ENCODE assay signal across 10 mouse cellular contexts in the genomic region with DNA sequence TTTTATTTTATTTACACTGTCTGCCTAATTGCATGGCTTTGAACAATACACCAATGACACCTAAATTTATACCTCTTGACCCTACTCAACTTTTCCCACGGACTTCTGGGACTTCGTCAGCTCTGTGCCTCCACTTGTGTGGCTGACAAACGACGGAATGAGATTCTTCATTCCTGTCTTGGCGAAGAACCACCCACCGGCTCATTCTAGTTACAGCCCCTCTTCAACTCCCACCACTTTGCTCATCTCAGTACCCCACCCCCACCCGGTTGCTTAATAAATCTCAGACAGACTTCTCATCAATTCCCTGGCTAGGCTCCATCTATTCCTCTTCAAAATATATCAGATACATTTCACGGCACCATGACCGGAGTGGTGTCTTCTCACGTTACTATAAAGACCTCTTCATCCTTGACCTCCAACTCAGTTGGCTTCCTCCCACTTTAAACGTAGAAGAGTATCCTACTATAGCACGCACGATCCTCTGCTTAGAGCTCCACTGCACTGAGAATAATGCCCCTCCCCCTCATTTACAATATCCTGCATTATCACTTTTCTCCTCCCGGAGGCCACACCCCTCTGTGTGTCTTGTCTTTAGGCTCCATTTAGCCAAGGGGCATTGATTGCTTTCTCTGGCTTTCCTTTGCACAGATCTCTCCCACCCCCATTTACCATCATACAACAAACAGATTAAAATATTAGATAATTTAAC. TPM values are rescaled to one million over a fixed set of nuclear protein-coding genes. Genes with fewer than 3 reads are reported as not detected.
DNase-seq lines count a peak whose midpoint lies in the region; ATAC-seq and TF ChIP-seq lines count a peak whose summit lies in the region.
"Had no signal": no experiment of that assay in that cellular context is flagged by ENCODE, and none has a peak within 500 bp of the region (broad histone marks: within the 10 kb centered on the region; RNA-seq: fewer than 3 reads in every experiment).

No protein-coding gene starts in this region.

- peak overlapping the region; percentile 24; the same call in 1 of the 2 replicates for H3K4me3 ChIP-seq in lung, embryonic 16.5 days (ENCODE audit: low read length)
- H3K4me3 ChIP-seq in lung, adult 2 months (replicated peaks; ENCODE audit: extremely low read depth, low read depth, low read length) = no peak overlapping the region
- H3K4me3 ChIP-seq in hindbrain, embryonic 10.5 days = peak overlapping the region; percentile 52
- peak overlapping the region; percentile 50 for H3K4me3 ChIP-seq in midbrain, embryonic 10.5 days

- H3K9ac ChIP-seq in lung, embryonic 16.5 days (ENCODE audit: low read length) = no peak overlapping the region

- no peak overlapping the region for H3K27ac ChIP-seq in lung, embryonic 16.5 days (ENCODE audit: low read length)
- 0 out of 2 replicates have a peak overlapping the region, but pooled peaks have one; percentile 79 for H3K27ac ChIP-seq in hindbrain, embryonic 10.5 days
- no peak overlapping the region for H3K27ac ChIP-seq in midbrain, embryonic 10.5 days (replicated peaks)

- DNase-seq in lung, adult 2 months = no peak
- DNase-seq in hindbrain, embryonic 10.5 days (ENCODE audit: low spot score) = peak; percentile 20
- no peak for DNase-seq in midbrain, embryonic 10.5 days (ENCODE audit: low spot score)
- DNase-seq in cerebellum, adult 18-20 months = no peak
- DNase-seq in gastrocnemius, postnatal 4 days (ENCODE audit: low spot score in 2 of 2) = no peak
- DNase-seq in c-Kit-positive CD71-positive TER-119-positive erythroid progenitor cells, embryonic 14.5 days (ENCODE audit: low spot score) = no peak
- DNase-seq: lung, postnatal 36 days had no signal

- no peaks in the 10 kb centered on the region for H3K36me3 ChIP-seq in lung, embryonic 16.5 days (ENCODE audit: control insufficient read depth, insufficient read depth, low read length)
- no peaks in the 10 kb centered on the region for H3K36me3 ChIP-seq in hindbrain, embryonic 10.5 days
- H3K36me3 ChIP-seq in midbrain, embryonic 10.5 days = no peaks in the 10 kb centered on the region

- 26% methylated on average over 14 of the region's 14 CpGs for WGBS in lung, embryonic 16.5 days
- WGBS in lung, adult 2 months = 34% methylated on average over 14 of the region's 14 CpGs
- 32% methylated on average over 14 of the region's 14 CpGs for WGBS in hindbrain, embryonic 10.5 days
- WGBS in midbrain, embryonic 10.5 days = 41% methylated on average over 14 of the region's 14 CpGs

- peaks cover 6% of the 10 kb centered on the region; the same call in 1 of the 2 replicates for H3K4me1 ChIP-seq in lung, embryonic 16.5 days (replicated peaks; ENCODE audit: control insufficient read depth, insufficient read depth, low read length)
- no peaks in the 10 kb centered on the region for H3K4me1 ChIP-seq in lung, adult 2 months (ENCODE audit: control insufficient read depth, insufficient read depth, low read length)
- peaks cover 22% of the 10 kb centered on the region for H3K4me1 ChIP-seq in hindbrain, embryonic 10.5 days (replicated peaks)
- peaks cover 16% of the 10 kb centered on the region for H3K4me1 ChIP-seq in midbrain, embryonic 10.5 days

- peak overlapping the region; percentile 42 for H3K4me2 ChIP-seq in lung, embryonic 16.5 days (ENCODE audit: low read depth, low read length)

- TF ChIP-seq POLR2A in lung, adult 2 months (IDR thresholded peaks at IDR 0.05; ENCODE audit: borderline replicate concordance, extremely low read depth, low read depth, low read length) = no peak

- peaks cover 2% of the 10 kb centered on the region; the same call in 1 of the 2 replicates for H3K27me3 ChIP-seq in lung, embryonic 16.5 days (ENCODE audit: control insufficient read depth, insufficient read depth, low read depth, low read length)
- H3K27me3 ChIP-seq in hindbrain, embryonic 10.5 days (ENCODE audit: insufficient read depth, poor library complexity, severe bottlenecking) = no peaks in the 10 kb centered on the region
- no peaks in the 10 kb centered on the region for H3K27me3 ChIP-seq in midbrain, embryonic 10.5 days (ENCODE audit: low read depth, poor library complexity, severe bottlenecking)

- no peak for TF ChIP-seq CTCF in lung, adult 2 months (IDR thresholded peaks at IDR 0.05; ENCODE audit: insufficient read depth, low read length)

- no peak for ATAC-seq in lung, embryonic 16.5 days (ENCODE audit: low read depth)
- ATAC-seq: Patski had no signal

- no peaks in the 10 kb centered on the region for H3K9me3 ChIP-seq in lung, embryonic 16.5 days (ENCODE audit: control insufficient read depth, low read length)
- no peaks in the 10 kb centered on the region for H3K9me3 ChIP-seq in hindbrain, embryonic 10.5 days
- no peaks in the 10 kb centered on the region for H3K9me3 ChIP-seq in midbrain, embryonic 10.5 days (replicated peaks)

RNA-seq across cellular contexts. Expression of a gene that starts 15.2 kb away (rescaled TPM):
- not detected in 2 replicates for polyA plus RNA-seq in lung, embryonic 16.5 days (2015; fragmentation: Nextera tagmentation; extraction: Ambion mirVana)
- not detected in 2 replicates for polyA plus RNA-seq in lung, adult 2 months (2012; rRNA removed)
- polyA plus RNA-seq in hindbrain, embryonic 10.5 days (2016; fragmentation: Nextera tagmentation; extraction: Ambion mirVana) = 0.21 TPM in 1 of 2 replicates, not detected in the other
- 0.22 and 0.42 TPM in 2 replicates for polyA plus RNA-seq in midbrain, embryonic 10.5 days (2016; fragmentation: Nextera tagmentation; extraction: Ambion mirVana)
- not detected for total RNA-seq in gastrocnemius, postnatal 4 days (2021)
- total RNA-seq: hematopoietic stem cell, adult 5-6 weeks had no signal
- polyA plus RNA-seq: Patski had no signal

RNA-seq across cellular contexts. Expression of a gene that starts 15.2 kb away (rescaled TPM):
- polyA plus RNA-seq in lung, embryonic 16.5 days (2015; fragmentation: Nextera tagmentation; extraction: Ambion mirVana) = 13.5 and 13.7 TPM in 2 replicates
- 29.6 and 48.0 TPM in 2 replicates for polyA plus RNA-seq in lung, adult 2 months (2012; rRNA removed)
- 8.4 and 10.2 TPM in 2 replicates for polyA plus RNA-seq in hindbrain, embryonic 10.5 days (2016; fragmentation: Nextera tagmentation; extraction: Ambion mirVana)
- polyA plus RNA-seq in midbrain, embryonic 10.5 days (2016; fragmentation: Nextera tagmentation; extraction: Ambion mirVana) = 9.1 and 9.5 TPM in 2 replicates
- 10 to 100 TPM; 20.3 to 23.0 TPM for total RNA-seq in gastrocnemius, postnatal 4 days (2021)

RNA-seq across cellular contexts. Expression of a gene that starts 27.2 kb away (rescaled TPM):
- 0.21 TPM in 1 of 2 replicates, not detected in the other for polyA plus RNA-seq in lung, embryonic 16.5 days (2015; fragmentation: Nextera tagmentation; extraction: Ambion mirVana)
- 2.0 and 2.9 TPM in 2 replicates for polyA plus RNA-seq in lung, adult 2 months (2012; rRNA removed)
- polyA plus RNA-seq in hindbrain, embryonic 10.5 days (2016; fragmentation: Nextera tagmentation; extraction: Ambion mirVana) = 0.12 TPM in 1 of 2 replicates, not detected in the other
- not detected in 2 replicates for polyA plus RNA-seq in midbrain, embryonic 10.5 days (2016; fragmentation: Nextera tagmentation; extraction: Ambion mirVana)
- under 1 TPM in 1 of 2 experiments, not detected in 1; 0.17 TPM for total RNA-seq in gastrocnemius, postnatal 4 days (2021)
- polyA plus RNA-seq: Patski had no signal
